Mouse (Mus musculus) ovary, postnatal 10 days (tissue): ENCODE measurements around the gene Ccdc82.

Experiments used
- DNase-seq: peaks from one replicate; pipeline ENCODE4 v3.0.0; 2022; ENCODE audit warnings: low spot score

Ccdc82 gene

DNA sequence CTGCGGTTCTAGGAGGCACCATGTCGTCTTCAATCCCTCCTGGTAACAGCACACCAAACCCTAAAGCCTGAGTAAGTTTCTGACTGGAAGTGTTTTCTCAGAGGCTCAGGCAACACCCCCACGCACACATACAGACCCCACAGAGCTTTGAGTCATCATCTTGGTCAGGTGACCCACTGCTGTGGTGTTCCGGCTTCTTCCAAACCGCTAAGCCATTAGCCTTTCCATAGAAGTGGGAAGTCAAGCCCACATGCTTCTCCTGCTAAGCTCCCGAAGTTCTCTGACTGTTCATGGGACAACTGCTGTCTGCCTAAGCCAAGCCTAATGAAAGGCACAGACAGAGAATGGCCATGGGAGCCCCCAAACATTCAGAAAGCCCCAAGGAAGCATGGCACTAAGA lies 52.4 kb downstream of the Ccdc82 start:
- DNase-seq = no peak

GRCm38 (mm10) chr9:13300041-13300441 lies 53.3 kb downstream of the Ccdc82 start:
- no peak for DNase-seq

DNA sequence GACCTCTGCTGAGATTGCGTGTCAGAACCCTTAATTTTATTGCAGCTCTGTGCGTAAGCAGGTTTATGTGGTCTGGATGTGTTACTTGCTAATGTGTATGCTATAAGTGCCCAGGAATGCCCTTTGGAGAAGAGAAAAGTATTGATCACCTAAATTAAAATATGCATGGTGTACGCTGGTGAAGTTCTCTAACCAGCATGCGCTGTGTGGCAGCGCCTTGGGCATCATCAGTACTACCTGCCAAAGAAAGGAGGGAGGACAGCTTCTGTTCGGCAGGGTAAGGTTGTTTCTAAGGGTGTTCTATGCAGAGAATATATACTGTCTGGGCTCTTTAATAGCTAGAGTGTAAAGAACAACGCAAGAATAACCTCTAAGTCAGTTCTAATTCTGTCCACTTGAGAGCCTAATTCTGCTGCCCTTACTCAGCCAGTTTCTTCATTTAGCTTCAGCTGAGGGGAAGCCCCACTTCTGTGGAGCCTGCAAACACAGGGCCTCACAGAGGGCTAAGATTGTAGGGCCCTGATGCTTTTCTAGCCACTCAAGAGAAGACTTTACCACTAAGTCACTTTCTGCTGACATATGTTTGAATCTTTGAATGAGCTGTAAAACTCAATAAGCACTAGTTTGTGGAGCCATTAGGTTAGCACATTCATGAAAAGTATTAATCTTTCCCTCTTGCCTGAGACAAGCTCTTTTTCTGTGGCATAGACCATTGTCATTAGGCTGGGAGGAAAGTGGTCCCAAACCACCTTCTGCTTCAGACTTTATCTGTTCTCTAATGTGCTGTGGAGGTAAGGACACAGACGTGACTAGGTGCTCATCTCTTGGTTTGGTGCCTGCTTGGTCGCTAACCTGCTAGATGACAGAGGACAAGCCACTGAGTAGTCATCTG lies 54.4 kb downstream of the Ccdc82 start:
- DNase-seq = no peak

- no peak for DNase-seq
Measured at GRCm38 (mm10) chr9:13302183-13302825, 55.5 kb downstream of the Ccdc82 start.

DNA sequence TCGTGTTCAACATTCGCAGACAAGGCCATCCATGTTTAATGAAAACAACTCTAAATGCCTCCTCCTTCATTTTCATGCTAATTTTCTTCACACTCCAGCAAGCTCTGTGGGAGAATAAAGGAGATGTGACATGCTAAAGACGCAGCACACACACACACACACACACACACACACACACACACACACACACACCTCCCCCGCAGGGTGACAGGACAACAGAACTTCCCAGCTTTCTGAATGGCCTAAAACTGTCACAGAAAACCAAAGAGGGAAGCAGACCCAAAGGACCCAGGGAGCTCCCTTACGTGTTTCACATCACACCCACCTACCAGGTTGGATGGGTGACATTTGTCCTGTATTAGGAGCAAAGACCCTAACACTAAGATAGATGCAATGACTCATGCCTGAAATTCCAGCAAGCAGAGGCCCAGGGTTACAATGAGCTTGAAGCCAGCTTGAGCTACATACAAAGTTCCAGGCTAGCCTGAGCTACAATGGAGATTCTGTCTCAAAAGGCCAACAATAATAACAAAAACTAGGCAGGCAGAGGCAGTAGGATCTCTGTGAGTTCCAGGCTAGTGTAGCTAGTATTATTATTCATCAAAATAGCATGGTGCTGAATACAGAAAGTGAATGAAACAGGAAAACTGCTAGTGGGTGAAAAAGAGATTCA lies 56.5 kb downstream of the Ccdc82 start:
- no peak for DNase-seq

DNA sequence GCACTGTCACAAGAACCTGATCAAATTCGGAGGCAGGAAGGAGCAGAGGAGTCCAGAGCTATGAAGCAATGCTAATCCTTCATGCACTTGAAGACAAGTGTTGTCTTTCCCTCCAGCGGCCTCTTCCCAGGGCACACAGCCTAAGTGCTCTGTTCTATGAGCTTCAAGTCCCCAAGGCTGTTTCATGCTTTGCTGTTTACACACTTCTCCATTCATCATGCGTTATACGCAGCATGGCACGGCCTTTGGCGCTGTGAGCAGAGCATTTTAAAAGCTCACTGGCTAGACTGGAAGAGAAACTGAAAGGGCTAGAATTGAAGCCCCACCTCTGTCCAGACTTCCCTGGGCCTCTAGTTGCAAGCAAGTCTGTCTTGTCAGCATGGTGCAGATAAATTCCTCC lies 57.2 kb downstream of the Ccdc82 start:
- no peak for DNase-seq

GRCm38 (mm10) chr9:13306471-13306870 lies 59.7 kb downstream of the Ccdc82 start:
- no peak for DNase-seq

DNA sequence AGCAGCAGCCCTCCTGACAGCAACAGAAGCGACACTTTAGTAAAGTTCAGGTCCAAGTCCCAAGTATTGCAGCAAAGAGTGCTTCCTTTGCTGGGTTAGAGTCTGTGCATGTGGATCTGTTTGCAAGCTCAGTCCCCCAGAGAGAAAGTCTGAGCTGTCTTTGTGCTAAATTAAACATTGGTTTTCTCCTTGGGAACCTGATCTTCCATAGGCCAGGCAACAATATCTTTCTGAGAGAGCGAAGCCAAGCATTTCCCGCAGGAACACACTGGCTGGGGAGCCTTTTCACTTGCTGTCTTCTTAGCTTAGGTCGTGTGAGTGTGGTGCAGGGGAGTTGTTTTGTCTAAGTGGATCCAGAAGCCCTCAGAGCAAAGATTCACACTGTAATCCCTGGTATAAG lies 60.5 kb downstream of the Ccdc82 start:
- DNase-seq = no peak

DNA sequence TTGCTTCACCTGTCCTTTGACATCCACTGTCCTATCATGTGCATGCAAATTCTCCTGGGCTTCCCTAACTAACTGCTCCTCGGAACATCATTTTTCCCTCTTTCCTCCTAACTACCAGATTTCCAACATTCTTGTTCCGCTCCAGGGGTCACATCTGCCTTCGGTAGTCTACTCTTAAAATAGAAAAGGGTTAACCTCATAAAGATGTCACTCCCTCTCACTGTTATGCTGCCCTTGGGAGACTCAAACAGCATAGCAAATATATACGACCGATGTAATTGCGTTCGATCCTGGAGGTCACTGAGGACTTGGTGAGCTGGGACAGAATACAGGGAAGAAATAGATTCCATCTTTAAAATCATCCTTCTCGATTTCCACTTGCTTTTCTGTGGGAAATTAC lies 62.0 kb downstream of the Ccdc82 start:
- DNase-seq = no peak

GRCm38 (mm10) chr9:13309807-13310206 lies 63.1 kb downstream of the Ccdc82 start:
- no peak for DNase-seq

GRCm38 (mm10) chr9:13310236-13310635 lies 63.5 kb downstream of the Ccdc82 start:
- DNase-seq = no peak

GRCm38 (mm10) chr9:13311094-13311493 lies 64.3 kb downstream of the Ccdc82 start:
- DNase-seq = no peak

DNA sequence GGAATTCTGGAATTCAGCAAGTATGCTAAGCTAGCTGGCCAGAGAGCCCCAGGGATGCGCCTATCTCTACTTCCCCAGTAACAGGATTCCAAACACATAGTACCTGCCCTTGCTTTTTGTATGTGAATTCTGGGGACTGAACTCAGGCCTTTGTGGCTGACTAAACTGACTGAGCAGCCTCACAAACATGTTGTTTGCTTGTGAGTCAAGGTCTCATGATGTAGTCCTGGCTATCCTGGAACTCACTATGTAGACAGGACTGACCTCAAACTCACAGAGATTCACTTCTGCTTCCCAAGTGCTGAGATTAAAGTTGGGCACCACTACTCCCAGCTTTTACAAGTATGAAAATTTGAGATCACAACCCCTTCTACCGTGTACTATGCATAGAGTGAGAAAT lies 67.2 kb downstream of the Ccdc82 start:
- no peak for DNase-seq

DNA sequence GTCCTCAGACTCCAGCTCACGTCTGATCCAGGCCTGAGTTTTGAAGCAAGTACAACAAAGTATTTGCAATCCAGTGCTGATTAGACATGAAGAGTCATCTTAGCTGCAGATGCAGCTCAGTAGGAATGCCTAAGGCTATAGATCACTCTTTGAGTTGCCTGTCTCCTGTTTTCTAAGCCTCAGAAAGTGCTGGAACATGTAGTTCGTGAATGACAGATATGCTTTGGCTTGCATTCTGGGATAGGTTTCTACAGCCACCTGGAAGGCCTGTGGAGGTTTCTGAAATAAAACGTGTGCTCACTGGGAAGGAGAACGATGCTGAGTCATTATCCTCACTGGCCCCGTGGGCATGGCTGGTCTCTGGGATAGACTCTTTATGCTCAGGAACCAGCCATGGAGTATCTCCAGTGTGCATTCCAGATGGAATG lies 67.8 kb downstream of the Ccdc82 start:
- DNase-seq = no peak

DNA sequence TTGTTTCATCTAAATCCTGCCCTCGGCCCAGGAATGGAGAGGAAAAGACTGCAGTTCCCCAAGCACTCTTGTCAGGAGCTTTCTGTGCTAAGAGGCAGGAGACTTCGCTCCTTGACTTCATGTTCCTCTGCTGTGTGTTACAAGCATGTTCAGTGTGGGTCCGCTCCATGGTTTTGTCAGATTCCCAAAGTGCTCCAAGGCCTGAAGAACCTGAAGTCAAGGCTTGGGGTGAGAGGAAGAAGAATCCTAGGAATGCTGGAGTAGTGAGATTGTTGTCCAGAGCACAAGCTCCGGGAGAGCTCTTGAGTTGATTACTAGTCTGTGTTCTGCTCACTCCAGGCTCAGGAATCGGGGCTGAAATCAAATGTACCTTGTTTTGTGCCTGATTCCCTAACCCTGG lies 68.6 kb downstream of the Ccdc82 start:
- no peak for DNase-seq

DNA sequence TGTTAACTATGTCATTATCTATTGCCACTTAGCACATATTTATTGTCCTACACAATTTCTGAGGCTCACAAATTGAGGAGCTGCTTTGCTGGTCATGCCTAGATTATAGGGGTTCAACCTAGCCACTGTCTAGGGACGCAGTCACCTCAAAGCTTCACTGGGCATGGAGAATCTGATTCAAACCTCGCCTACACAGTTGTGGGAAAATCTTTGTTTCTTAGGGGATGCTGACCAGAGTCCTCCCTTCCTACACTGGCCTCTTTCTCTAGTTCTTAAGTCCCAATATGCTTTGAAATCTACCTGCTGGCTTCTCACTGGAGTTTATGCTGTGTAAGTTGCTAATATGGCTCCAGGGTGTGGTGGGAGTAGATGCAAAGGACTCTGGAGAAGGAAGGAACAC lies 72.8 kb downstream of the Ccdc82 start:
- no peak for DNase-seq

DNA sequence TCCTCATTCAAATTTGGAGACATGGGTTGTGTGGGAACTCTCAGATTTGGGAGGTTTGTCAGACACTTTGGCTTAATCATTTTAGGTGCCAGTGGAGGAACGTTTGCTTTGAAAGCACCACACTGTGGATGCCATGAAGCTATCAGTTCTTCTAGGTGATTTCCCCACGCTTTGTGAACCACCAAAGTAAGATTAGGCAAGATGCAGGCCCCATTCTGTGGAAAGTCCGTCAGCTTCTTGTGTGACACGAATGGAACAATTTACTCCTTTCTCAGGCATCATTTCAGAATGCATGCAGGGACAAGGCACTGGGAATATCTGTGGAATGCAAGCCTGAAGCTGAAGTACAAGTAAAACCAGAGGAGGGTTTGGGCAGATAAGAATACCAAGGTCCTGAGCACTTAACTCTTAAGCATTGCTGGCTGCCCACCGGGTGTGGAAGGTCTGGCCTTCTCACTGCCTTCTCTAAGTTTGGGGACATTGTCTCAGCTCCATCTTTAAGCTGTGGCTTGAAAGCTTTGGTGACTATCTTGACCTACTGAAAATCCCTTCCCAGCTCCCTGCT lies 74.1 kb downstream of the Ccdc82 start:
- no peak for DNase-seq

- DNase-seq = no peak
Measured at GRCm38 (mm10) chr9:13323074-13323473, 76.3 kb downstream of the Ccdc82 start.

- no peak for DNase-seq
Measured at GRCm38 (mm10) chr9:13323612-13324011, 76.9 kb downstream of the Ccdc82 start.
